Mouse (Mus musculus) G1E (cell line): ENCODE results near the gene Crtc1.

Experiments used
- CTCF ChIP-seq: IDR thresholded peaks from 2 replicates; pipeline ENCODE4 v1.5.1; 2012; ENCODE audit warnings: low read depth, low read length, inconsistent platforms, mixed read lengths
- GATA2 ChIP-seq: IDR thresholded peaks from 2 replicates; pipeline ENCODE4 v1.6.1; 2012; ENCODE audit warnings: low read depth, low read length, inconsistent platforms, borderline replicate concordance
- TAL1 ChIP-seq: conservative IDR thresholded peaks from 2 replicates; pipeline ENCODE4 v1.6.1; 2012; ENCODE audit warnings: low read depth, low read length, inconsistent platforms, mixed read lengths

- TF ChIP-seq CTCF (no peak), TAL1 (no peak), GATA2 (no peak)
Observed at GRCm38 (mm10) chr8:70468733-70469132, 29.4 kb upstream of the Crtc1 start.
